Mouse (Mus musculus) E14TG2a.4 (cell line): ENCODE measurements at regions not wholly inside any gene's neighbourhood (a gene's known extent, or its start where the extent isn't known, plus 50 kb on each side); places are given as distances from the start of the nearest gene placed in this dataset.

Source experiments
- CTCF ChIP-seq: conservative IDR thresholded peaks from 2 replicates; pipeline ENCODE4 v1.5.1; 2014; ENCODE audit warnings: low read length
- NANOG ChIP-seq: IDR thresholded peaks from 2 replicates; pipeline ENCODE4 v1.6.1; 2014; ENCODE audit warnings: borderline replicate concordance, low read length, mixed read lengths
- POU5F1 ChIP-seq: IDR thresholded peaks from 2 replicates; pipeline ENCODE4 v1.6.1; 2014; ENCODE audit warnings: low read length, borderline replicate concordance

- TF ChIP-seq CTCF (no peak), POU5F1 (no peak), NANOG (no peak)
Measured at GRCm38 (mm10) chr3:38573594-38573993, 89.0 kb upstream of the Ankrd50 start.
